Mouse (Mus musculus) layer of hippocampus, postnatal 14 days (tissue): ENCODE measurements around the gene Slc12a4. TPM values are rescaled to one million over a fixed set of nuclear protein-coding genes. Genes with fewer than 3 reads are reported as not detected.

Experiments
- DNase-seq, 2 experiments: peaks; one replicate each; pipeline ENCODE4 v3.0.0; 2021 to 2022; ENCODE audit warnings: low spot score in 2 of 2, mixed read lengths in 1 of 2
- total RNA-seq, 2 experiments: library from RNA; stranded (reverse); gene quantifications; 2 replicates each; pipeline ENCODE4 v1.2.3; 2021

Gene Slc12a4
- total RNA-seq, 2 experiments from 2014 or later, result 28.1 to 35.8 TPM

DNA sequence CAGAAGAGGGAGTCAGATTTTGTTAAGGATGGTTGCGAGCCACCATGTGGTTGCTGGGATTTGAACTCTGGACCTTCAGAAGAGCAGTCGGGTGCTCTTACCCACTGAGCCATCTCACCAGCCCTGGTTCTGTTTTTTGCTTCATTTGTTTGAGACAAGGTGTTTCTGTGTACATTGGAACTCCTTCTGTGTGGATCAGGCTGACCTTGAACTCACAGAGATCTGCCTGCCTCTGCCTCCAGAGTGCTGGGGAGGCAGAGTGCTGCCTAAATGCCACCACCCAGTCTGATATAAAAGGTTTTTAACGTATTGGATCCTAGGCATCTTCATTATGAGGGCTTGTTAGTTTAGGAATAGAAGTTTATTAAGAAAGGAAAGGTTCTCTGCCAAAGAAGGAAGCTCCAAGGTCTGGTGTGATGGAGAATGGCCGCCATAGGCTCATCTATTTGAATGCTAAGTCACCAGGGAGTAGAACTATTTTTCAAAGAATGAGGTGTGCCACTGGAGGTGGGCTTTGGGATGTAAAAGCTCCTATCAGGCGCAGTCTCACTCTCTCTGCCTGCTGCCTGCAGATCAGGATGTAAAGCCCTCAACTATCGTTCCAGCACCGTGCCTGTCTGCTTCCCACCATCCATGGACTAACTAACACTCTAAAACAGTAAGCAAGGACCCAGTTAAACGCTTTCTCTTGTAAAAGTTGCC is 5.3 kb upstream of the Slc12a4 start:
- DNase-seq, result no peak

- DNase-seq, result no peak
Observed at GRCm38 (mm10) chr8:105969367-105969766, 3.5 kb upstream of the Slc12a4 start.

- no peak for DNase-seq
Observed at GRCm38 (mm10) chr8:105966692-105967311, 905 bp upstream of the Slc12a4 start.

- no peak for DNase-seq
Observed at GRCm38 (mm10) chr8:105965266-105965904, 512 bp downstream of the Slc12a4 start.

GRCm38 (mm10) chr8:105964506-105965265 is 1.2 kb downstream of the Slc12a4 start:
- DNase-seq, result no peak

- no peak for DNase-seq
Observed at GRCm38 (mm10) chr8:105961536-105961935, 4.4 kb downstream of the Slc12a4 start.

DNA sequence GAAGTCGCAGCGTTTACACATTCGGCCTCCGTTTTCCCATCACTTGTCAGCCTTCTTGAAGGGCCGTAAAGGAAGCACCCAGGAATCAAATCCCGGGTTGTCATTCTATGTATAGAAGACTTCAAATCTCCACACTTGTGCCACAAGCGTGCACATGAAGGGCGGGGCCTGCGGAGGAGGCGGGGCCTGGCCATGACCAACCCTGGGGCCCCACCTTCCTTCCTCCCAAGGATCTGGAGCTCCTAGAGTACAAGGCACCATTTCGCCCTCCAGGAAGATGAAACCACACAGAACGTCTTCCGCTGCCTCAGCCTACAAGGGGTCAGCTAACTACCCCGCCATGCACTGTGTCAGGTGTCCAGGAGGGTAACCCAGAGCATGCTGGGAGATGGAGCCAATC is 4.8 kb downstream of the Slc12a4 start:
- no peak for DNase-seq

DNA sequence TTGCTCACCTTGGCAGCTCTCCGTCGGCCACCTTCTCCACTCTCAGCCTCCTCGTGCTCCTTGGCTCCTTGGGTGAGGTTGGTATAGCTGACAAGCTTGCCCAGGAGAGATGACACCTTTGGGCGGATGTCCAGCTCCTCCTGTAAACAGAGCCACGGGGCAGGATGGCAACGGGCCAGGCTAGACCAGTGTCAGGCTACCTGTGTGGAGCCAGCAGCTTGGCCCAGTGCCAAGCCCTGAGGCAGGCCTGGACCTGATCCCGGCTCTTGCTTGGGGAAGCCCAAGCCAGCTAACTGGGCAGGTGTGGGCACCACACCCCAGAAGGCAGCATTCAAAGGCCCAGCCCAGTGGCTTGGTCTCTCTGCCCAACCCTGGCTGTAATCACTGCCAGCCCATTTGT is 6.5 kb downstream of the Slc12a4 start:
- no peak for DNase-seq

GRCm38 (mm10) chr8:105957813-105958212 is 8.1 kb downstream of the Slc12a4 start:
- DNase-seq, result no peak

DNA sequence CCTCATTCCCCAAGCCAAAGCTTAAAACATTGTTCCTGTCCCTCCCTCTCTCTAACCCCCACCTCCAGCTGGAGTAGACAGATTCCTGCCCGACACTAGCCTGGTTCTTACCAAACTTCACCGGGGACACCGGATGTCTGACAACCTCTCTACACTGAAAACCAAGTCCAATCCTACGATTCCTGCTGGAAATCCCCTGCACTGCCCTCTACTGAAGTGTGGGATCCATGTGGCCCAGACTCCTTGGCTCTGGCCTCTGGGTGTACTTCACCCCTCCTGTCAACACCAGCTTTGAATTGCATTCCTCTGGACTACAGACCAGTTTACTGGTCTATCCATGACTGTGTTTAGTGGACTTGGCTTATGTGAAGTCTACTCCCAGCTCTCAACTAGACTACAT is 9.3 kb downstream of the Slc12a4 start:
- no peak for DNase-seq

DNA sequence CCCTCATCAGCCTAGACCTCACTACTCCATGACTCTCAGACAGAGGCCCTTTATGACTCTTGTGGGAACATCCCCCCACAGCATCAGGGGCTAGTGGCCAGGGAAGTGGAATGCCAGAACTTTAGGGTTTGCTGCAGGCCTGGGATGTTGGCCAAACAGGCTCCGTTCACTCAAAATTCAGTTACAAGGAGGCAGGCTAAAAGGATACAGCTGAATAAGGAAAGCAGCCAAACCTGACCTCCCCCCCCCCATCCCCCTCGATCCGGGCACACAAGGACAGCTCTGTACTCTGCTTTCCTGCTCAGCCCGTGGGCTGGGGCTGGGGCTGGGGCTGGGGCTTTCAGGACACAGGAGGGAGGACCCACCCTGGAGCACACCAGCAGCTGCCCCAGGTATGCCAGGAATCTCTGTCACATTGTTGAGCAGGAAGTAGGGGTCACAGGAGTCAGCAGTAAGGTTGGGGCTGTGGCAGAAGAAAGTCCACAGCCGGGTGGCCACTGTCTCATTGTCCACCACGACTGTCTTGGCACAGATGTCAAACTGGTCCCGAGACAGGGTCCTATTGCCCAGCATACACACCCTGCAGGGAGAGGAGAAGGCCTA is 14.7 kb downstream of the Slc12a4 start:
- peak; percentile 59 to 82 for DNase-seq

DNA sequence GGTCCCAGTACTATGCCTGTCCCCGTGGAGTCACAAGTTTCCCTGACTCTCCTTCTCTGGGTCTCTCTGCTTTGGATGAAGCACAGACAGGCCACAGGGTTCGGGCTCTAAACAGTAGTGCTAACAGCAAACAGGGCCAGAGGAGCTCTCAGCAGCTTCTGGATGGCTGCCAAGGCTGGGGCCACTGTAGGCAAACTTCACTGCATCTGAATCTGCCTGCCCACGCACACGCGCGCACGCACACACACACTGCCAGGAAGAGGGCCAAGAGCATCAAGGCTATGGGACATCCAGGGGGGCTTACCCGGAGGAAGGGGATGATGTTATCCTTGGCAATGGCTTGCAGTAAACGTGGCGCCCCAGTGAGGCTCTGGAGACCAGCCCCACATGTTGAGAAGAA is 16.5 kb downstream of the Slc12a4 start:
- DNase-seq, result peak; percentile 51 to 62

DNA sequence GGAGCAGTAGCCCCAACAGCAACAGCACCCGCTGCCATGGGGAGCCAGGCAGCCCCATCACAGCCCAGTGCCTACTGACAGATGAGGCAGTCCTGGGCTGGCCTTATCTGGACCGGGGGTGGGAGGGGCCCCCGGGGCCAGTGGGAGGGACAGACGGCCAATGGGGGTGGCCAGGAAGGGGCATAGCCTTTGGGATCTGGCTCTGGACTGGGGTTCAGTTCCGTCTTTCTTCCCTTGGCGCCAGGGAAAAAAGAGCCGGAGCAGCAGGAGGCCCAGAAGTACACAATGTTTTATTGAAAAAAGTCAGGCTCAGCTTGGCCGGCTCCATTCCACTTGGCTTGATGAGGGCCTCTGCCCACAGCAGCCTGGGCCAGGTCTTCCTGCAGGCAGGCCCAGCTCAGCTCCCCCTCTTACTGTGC is 22.6 kb downstream of the Slc12a4 start, which contains the start of gene Lcat:
Lcat (minus strand) TSS at position 62 of the 419 bp plus-strand sequence.
- DNase-seq, result peak; percentile 50 to 76

- no peak for DNase-seq
Observed at GRCm38 (mm10) chr8:105942542-105942941, 23.4 kb downstream of the Slc12a4 start.

- DNase-seq, result no peak
Observed at GRCm38 (mm10) chr8:105942026-105942425, 23.9 kb downstream of the Slc12a4 start.

GRCm38 (mm10) chr8:105938306-105938669 is 27.6 kb downstream of the Slc12a4 start, which contains the start of gene Psmb10:
Gene Psmb10, minus strand, starts transcription at chr8:105938444.
- no peak for DNase-seq

- peak in 1 of 2 experiments; percentile 52 for DNase-seq
Observed at GRCm38 (mm10) chr8:105937496-105938305, 28.2 kb downstream of the Slc12a4 start.

DNA sequence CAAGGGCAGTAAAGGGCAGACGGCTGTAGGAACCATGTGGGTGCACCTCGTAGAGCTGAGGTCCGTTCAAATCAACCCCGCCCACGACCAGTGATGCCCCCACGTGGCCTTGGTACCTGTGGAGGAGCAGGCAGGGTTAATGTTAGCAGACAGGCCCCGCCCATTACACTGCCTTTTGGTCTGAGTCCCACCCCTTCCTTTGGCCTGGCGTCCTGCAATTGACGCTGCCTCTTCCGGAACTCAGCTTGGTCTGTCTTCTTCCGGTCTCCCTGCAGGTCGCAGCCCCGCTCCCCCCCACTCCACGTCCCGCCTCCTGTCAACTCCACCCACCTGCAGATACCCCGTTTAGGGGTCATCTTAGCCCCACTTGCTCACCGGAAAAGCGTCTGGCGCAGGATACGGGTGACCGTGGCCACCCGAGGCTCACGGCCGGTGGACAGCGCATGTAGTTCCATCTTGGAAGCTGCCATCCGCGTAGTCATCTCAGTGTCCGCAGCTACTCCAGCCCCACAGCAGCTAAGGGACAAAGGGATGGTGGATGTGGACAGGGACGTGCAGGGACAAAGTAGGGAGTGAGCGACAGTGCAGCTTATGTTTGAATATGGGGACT is 28.9 kb downstream of the Slc12a4 start:
- peak; percentile 80 to 88 for DNase-seq

GRCm38 (mm10) chr8:105935863-105936603 is 29.9 kb downstream of the Slc12a4 start:
- DNase-seq, result no peak
